Mouse (Mus musculus): Measurements from ENCODE around the gene Ccdc42. TPM values are rescaled to one million over a fixed set of nuclear protein-coding genes. Genes with fewer than 3 reads are reported as not detected.

The Ccdc42 gene
- polyA plus RNA-seq, 1 experiment from 2014 or later = 1.3 TPM

GRCm38 (mm10) chr11:68602200-68602931, 15.5 kb downstream of the Ccdc42 start:
- H3K27me3 ChIP-seq (ENCODE audit: control insufficient read depth, insufficient read depth, low read length) = no peaks in the 10 kb centered on the region
- H3K4me3 ChIP-seq (ENCODE audit: control insufficient read depth in 1 of 2, insufficient read depth in 1 of 2, low read depth in 1 of 2, low read length in 2 of 2) = no peak overlapping the region
- no peaks in the 10 kb centered on the region for H3K36me3 ChIP-seq (ENCODE audit: control insufficient read depth, insufficient read depth, low read length)
- H3K9ac ChIP-seq (ENCODE audit: low read length) = peak overlapping the region; percentile 39; the same call in 1 of the 2 replicates
- 2% methylated on average over 8 of the region's 8 CpGs for WGBS
- peaks cover 31 to 38% of the 10 kb centered on the region in 2 experiments for H3K4me1 ChIP-seq (ENCODE audit: control insufficient read depth in 2 of 2, insufficient read depth in 2 of 2, low read length in 2 of 2)
- peak overlapping the region; percentile 93 to 94 for H3K27ac ChIP-seq (replicated peaks in 1 of 2; ENCODE audit: control insufficient read depth in 1 of 2, insufficient read depth in 1 of 2, low read depth in 2 of 2, low read length in 2 of 2)
- no peaks in the 10 kb centered on the region for H3K9me3 ChIP-seq (ENCODE audit: control insufficient read depth, low read length)
- H3K4me2 ChIP-seq (ENCODE audit: low read length) = peak overlapping the region; percentile 26; the same call in 1 of the 2 replicates
- ATAC-seq (ENCODE audit: insufficient number of reproducible peaks, insufficient read depth, low FRiP score, low read depth) = peak; percentile 75

- no peaks in the 10 kb centered on the region for H3K9me3 ChIP-seq (ENCODE audit: control insufficient read depth, low read length)
- WGBS = 84% methylated on average over 2 of the region's 2 CpGs
These were observed 20.2 kb downstream of the Ccdc42 start for GRCm38 (mm10) chr11:68607046-68607445.

GRCm38 (mm10) chr11:68609910-68610566, 23.2 kb downstream of the Ccdc42 start:
- Histone ChIP-seq H3K36me3 (ENCODE audit: control insufficient read depth, insufficient read depth, low read length) (no peaks in the 10 kb centered on the region), H3K4me2 (ENCODE audit: low read length) (no peak overlapping the region), H3K9ac (ENCODE audit: low read length) (no peak overlapping the region), H3K9me3 (ENCODE audit: control insufficient read depth, low read length) (no peaks in the 10 kb centered on the region), H3K4me1 (ENCODE audit: control insufficient read depth in 2 of 2, insufficient read depth in 2 of 2, low read length in 2 of 2) (peaks cover 19 to 27% of the 10 kb centered on the region in 2 experiments), H3K27ac (replicated peaks in 1 of 2; ENCODE audit: control insufficient read depth in 1 of 2, insufficient read depth in 1 of 2, low read depth in 2 of 2, low read length in 2 of 2) (no peak overlapping the region), H3K27me3 (ENCODE audit: control insufficient read depth, insufficient read depth, low read length) (no peaks in the 10 kb centered on the region), H3K4me3 (ENCODE audit: control insufficient read depth in 1 of 2, insufficient read depth in 1 of 2, low read depth in 1 of 2, low read length in 2 of 2) (no peak overlapping the region)
- WGBS = 37% methylated on average over 9 of the region's 9 CpGs
- no peak for ATAC-seq (ENCODE audit: insufficient number of reproducible peaks, insufficient read depth, low FRiP score, low read depth)

More at GRCm38 (mm10) chr11:68607046-68607445, 20.2 kb downstream of the Ccdc42 start:
- H3K4me2 ChIP-seq (ENCODE audit: low read length) = no peak overlapping the region
- no peak overlapping the region for H3K27ac ChIP-seq (replicated peaks in 1 of 2; ENCODE audit: control insufficient read depth in 1 of 2, insufficient read depth in 1 of 2, low read depth in 2 of 2, low read length in 2 of 2)
- peaks cover 18 to 24% of the 10 kb centered on the region in 2 experiments for H3K4me1 ChIP-seq (ENCODE audit: control insufficient read depth in 2 of 2, insufficient read depth in 2 of 2, low read length in 2 of 2)
- H3K27me3 ChIP-seq (ENCODE audit: control insufficient read depth, insufficient read depth, low read length) = no peaks in the 10 kb centered on the region
- no peaks in the 10 kb centered on the region for H3K36me3 ChIP-seq (ENCODE audit: control insufficient read depth, insufficient read depth, low read length)
- no peak overlapping the region for H3K4me3 ChIP-seq (ENCODE audit: control insufficient read depth in 1 of 2, insufficient read depth in 1 of 2, low read depth in 1 of 2, low read length in 2 of 2)
- no peak overlapping the region for H3K9ac ChIP-seq (ENCODE audit: low read length)
- ATAC-seq (ENCODE audit: insufficient number of reproducible peaks, insufficient read depth, low FRiP score, low read depth) = no peak

GRCm38 (mm10) chr11:68610567-68610947, 23.7 kb downstream of the Ccdc42 start:
- Histone ChIP-seq H3K36me3 (ENCODE audit: control insufficient read depth, insufficient read depth, low read length) (no peaks in the 10 kb centered on the region), H3K27me3 (ENCODE audit: control insufficient read depth, insufficient read depth, low read length) (no peaks in the 10 kb centered on the region), H3K4me2 (ENCODE audit: low read length) (no peak overlapping the region), H3K27ac (replicated peaks in 1 of 2; ENCODE audit: control insufficient read depth in 1 of 2, insufficient read depth in 1 of 2, low read depth in 2 of 2, low read length in 2 of 2) (no peak overlapping the region), H3K4me1 (ENCODE audit: control insufficient read depth in 2 of 2, insufficient read depth in 2 of 2, low read length in 2 of 2) (peaks cover 19 to 27% of the 10 kb centered on the region in 2 experiments), H3K4me3 (ENCODE audit: control insufficient read depth in 1 of 2, insufficient read depth in 1 of 2, low read depth in 1 of 2, low read length in 2 of 2) (no peak overlapping the region), H3K9ac (ENCODE audit: low read length) (no peak overlapping the region), H3K9me3 (ENCODE audit: control insufficient read depth, low read length) (no peaks in the 10 kb centered on the region)
- 66% methylated on average over 8 of the region's 8 CpGs for WGBS
- ATAC-seq (ENCODE audit: insufficient number of reproducible peaks, insufficient read depth, low FRiP score, low read depth) = no peak

GRCm38 (mm10) chr11:68613071-68613711, 26.4 kb downstream of the Ccdc42 start:
- Histone ChIP-seq H3K27ac (replicated peaks in 1 of 2; ENCODE audit: control insufficient read depth in 1 of 2, insufficient read depth in 1 of 2, low read depth in 2 of 2, low read length in 2 of 2) (peak overlapping the region; percentile 83 to 84), H3K9ac (ENCODE audit: low read length) (no peak overlapping the region), H3K4me3 (ENCODE audit: control insufficient read depth in 1 of 2, insufficient read depth in 1 of 2, low read depth in 1 of 2, low read length in 2 of 2) (no peak overlapping the region), H3K36me3 (ENCODE audit: control insufficient read depth, insufficient read depth, low read length) (no peaks in the 10 kb centered on the region), H3K4me1 (ENCODE audit: control insufficient read depth in 2 of 2, insufficient read depth in 2 of 2, low read length in 2 of 2) (peaks cover 19 to 27% of the 10 kb centered on the region in 2 experiments), H3K9me3 (ENCODE audit: control insufficient read depth, low read length) (no peaks in the 10 kb centered on the region), H3K27me3 (ENCODE audit: control insufficient read depth, insufficient read depth, low read length) (no peaks in the 10 kb centered on the region), H3K4me2 (ENCODE audit: low read length) (peak overlapping the region; percentile 8; the same call in 1 of the 2 replicates)
- ATAC-seq (ENCODE audit: insufficient number of reproducible peaks, insufficient read depth, low FRiP score, low read depth) = no peak
- 46% methylated on average over 5 of the region's 5 CpGs for WGBS

GRCm38 (mm10) chr11:68622751-68623150, 35.9 kb downstream of the Ccdc42 start:
- H3K4me1 ChIP-seq (ENCODE audit: control insufficient read depth in 2 of 2, insufficient read depth in 2 of 2, low read length in 2 of 2) = peaks cover 18 to 19% of the 10 kb centered on the region in 2 experiments
- no peaks in the 10 kb centered on the region for H3K36me3 ChIP-seq (ENCODE audit: control insufficient read depth, insufficient read depth, low read length)
- ATAC-seq (ENCODE audit: insufficient number of reproducible peaks, insufficient read depth, low FRiP score, low read depth) = 0 out of 2 replicates have a peak, but pooled peaks have one; percentile 2
- H3K9me3 ChIP-seq (ENCODE audit: control insufficient read depth, low read length) = 0 out of 2 replicates have a peak, but pooled peaks cover 4% of the 10 kb centered on the region
- H3K4me2 ChIP-seq (ENCODE audit: low read length) = peak overlapping the region; percentile 67
- 66% methylated on average over 9 of the region's 9 CpGs for WGBS
- H3K4me3 ChIP-seq (ENCODE audit: control insufficient read depth in 1 of 2, insufficient read depth in 1 of 2, low read depth in 1 of 2, low read length in 2 of 2) = no peak overlapping the region; a peak in 1 of 4 replicates
- peak overlapping the region; percentile 73 to 89 for H3K27ac ChIP-seq (replicated peaks in 1 of 2; ENCODE audit: control insufficient read depth in 1 of 2, insufficient read depth in 1 of 2, low read depth in 2 of 2, low read length in 2 of 2)
- H3K9ac ChIP-seq (ENCODE audit: low read length) = peak overlapping the region; percentile 69
- H3K27me3 ChIP-seq (ENCODE audit: control insufficient read depth, insufficient read depth, low read length) = no peaks in the 10 kb centered on the region

- Histone ChIP-seq H3K4me3 (ENCODE audit: control insufficient read depth in 1 of 2, insufficient read depth in 1 of 2, low read depth in 1 of 2, low read length in 2 of 2) (peak overlapping the region; percentile 45 to 51), H3K4me2 (ENCODE audit: low read length) (peak overlapping the region; percentile 67), H3K36me3 (ENCODE audit: control insufficient read depth, insufficient read depth, low read length) (no peaks in the 10 kb centered on the region), H3K4me1 (ENCODE audit: control insufficient read depth in 2 of 2, insufficient read depth in 2 of 2, low read length in 2 of 2) (peaks cover 18 to 19% of the 10 kb centered on the region in 2 experiments), H3K9me3 (ENCODE audit: control insufficient read depth, low read length) (0 out of 2 replicates have a peak, but pooled peaks cover 4% of the 10 kb centered on the region), H3K27ac (replicated peaks in 1 of 2; ENCODE audit: control insufficient read depth in 1 of 2, insufficient read depth in 1 of 2, low read depth in 2 of 2, low read length in 2 of 2) (peak overlapping the region; percentile 73 to 89), H3K9ac (ENCODE audit: low read length) (peak overlapping the region; percentile 69), H3K27me3 (ENCODE audit: control insufficient read depth, insufficient read depth, low read length) (no peaks in the 10 kb centered on the region)
- peak; percentile 84 for ATAC-seq (ENCODE audit: insufficient number of reproducible peaks, insufficient read depth, low FRiP score, low read depth)
- WGBS = 2% methylated on average over 14 of the region's 14 CpGs
These were observed 36.5 kb downstream of the Ccdc42 start for GRCm38 (mm10) chr11:68623225-68623870.

Measured in heart, embryonic 14.5 days (tissue).